In the genomic region with DNA sequence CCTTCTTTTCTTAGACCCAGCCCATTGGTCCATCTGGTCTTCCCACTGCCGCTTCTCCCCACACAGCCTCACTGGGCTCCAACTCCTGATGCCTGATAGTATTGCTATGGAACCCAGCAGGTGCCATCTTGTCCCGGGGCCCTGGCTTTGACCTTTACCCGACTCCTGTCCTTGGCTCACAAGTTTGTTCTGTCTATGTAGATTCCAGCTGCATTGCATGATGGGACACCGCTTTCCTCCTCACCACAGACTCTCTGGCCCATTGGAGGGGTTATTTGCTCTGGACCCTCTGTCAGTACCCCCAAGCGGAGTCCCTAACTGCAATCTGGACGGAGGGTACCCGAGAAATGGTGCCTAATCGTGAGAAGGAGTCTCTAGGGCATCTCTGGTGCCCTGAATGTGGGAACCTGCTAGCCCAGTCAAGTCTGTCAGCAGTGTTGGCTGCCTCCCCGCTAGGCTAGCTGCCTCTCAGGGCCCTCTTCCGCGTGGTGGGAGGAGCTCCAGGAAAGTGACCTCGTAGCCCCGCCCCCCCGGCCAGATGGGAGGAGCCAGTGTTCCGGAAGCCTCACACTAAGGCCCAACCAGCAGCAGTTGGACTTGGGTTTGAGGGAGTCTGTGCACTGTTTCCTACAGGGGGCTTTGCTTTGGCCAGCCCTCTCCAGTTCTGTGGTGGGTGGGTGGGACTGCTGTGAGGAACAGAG, we compare ENCODE assay signal across 10 mouse cellular contexts. TPM values are rescaled to one million over a fixed set of nuclear protein-coding genes. Genes with fewer than 3 reads are reported as not detected.
DNase-seq lines count a peak whose midpoint lies in the region; ATAC-seq and TF ChIP-seq lines count a peak whose summit lies in the region.
"Had no signal": no experiment of that assay in that cellular context is flagged by ENCODE, and none has a peak within 500 bp of the region (broad histone marks: within the 10 kb centered on the region; RNA-seq: fewer than 3 reads in every experiment).

No protein-coding gene starts in this region.

- intact Hi-C loops in left cerebral cortex, postnatal 14 days (cut with DNase I): loop anchor here (2.0 kb wide), 1 partner anchor 94 kb away; no protein-coding TSS in a partner anchor

- peaks cover 56% of the 10 kb centered on the region for H3K27me3 ChIP-seq in lung, embryonic 14.5 days (ENCODE audit: insufficient read depth, low read length)
- no peaks in the 10 kb centered on the region for H3K27me3 ChIP-seq in forebrain, embryonic 16.5 days (replicated peaks; ENCODE audit: control insufficient read depth, insufficient read depth, low read length)
- peaks cover 31% of the 10 kb centered on the region for H3K27me3 ChIP-seq in midbrain, embryonic 11.5 days (ENCODE audit: control insufficient read depth, insufficient read depth, low read length)
- H3K27me3 ChIP-seq in kidney, embryonic 15.5 days: peaks cover 84% of the 10 kb centered on the region

- WGBS in lung, embryonic 14.5 days: 35% methylated on average over 15 of the region's 15 CpGs
- WGBS in forebrain, embryonic 16.5 days: 36% methylated on average over 15 of the region's 15 CpGs
- WGBS in midbrain, embryonic 11.5 days: 38% methylated on average over 15 of the region's 15 CpGs
- WGBS in kidney, embryonic 15.5 days: 38% methylated on average over 15 of the region's 15 CpGs

- no peak overlapping the region for H3K4me2 ChIP-seq in lung, embryonic 14.5 days
- H3K4me2 ChIP-seq in forebrain, embryonic 16.5 days (ENCODE audit: low read length): peak overlapping the region; percentile 81
- no peak overlapping the region for H3K4me2 ChIP-seq in midbrain, embryonic 11.5 days
- H3K4me2 ChIP-seq in kidney, embryonic 15.5 days: no peak overlapping the region

- H3K9ac ChIP-seq in lung, embryonic 14.5 days: no peak overlapping the region
- H3K9ac ChIP-seq in forebrain, embryonic 16.5 days (replicated peaks; ENCODE audit: low read depth, low read length): no peak overlapping the region
- no peak overlapping the region for H3K9ac ChIP-seq in midbrain, embryonic 11.5 days (ENCODE audit: low read length)
- no peak overlapping the region for H3K9ac ChIP-seq in kidney, embryonic 15.5 days

- no peak overlapping the region for H3K4me3 ChIP-seq in lung, embryonic 14.5 days (ENCODE audit: low read depth, low read length)
- no peak overlapping the region for H3K4me3 ChIP-seq in forebrain, embryonic 16.5 days (replicated peaks; ENCODE audit: low read length)
- H3K4me3 ChIP-seq in midbrain, embryonic 11.5 days (ENCODE audit: low read depth, low read length): no peak overlapping the region
- H3K4me3 ChIP-seq in kidney, embryonic 15.5 days (replicated peaks): no peak overlapping the region

- H3K36me3 ChIP-seq in lung, embryonic 14.5 days (ENCODE audit: insufficient read depth): peaks cover 2% of the 10 kb centered on the region; the same call in 1 of the 2 replicates
- H3K36me3 ChIP-seq in forebrain, embryonic 16.5 days (ENCODE audit: control insufficient read depth, insufficient read depth): no peaks in the 10 kb centered on the region
- H3K36me3 ChIP-seq in midbrain, embryonic 11.5 days (ENCODE audit: control insufficient read depth, insufficient read depth, low read length): no peaks in the 10 kb centered on the region
- H3K36me3 ChIP-seq in kidney, embryonic 15.5 days: 0 out of 2 replicates have a peak, but pooled peaks cover under 1% of the 10 kb centered on the region

- DNase-seq in lung, embryonic 14.5 days: peak; percentile 41
- DNase-seq in lung, postnatal 36 days: no peak
- DNase-seq in midbrain, embryonic 11.5 days (ENCODE audit: low spot score, missing footprints): peak; percentile 89
- DNase-seq in thymus, postnatal 36 days: peak; percentile 17 to 29
- DNase-seq in left cerebral cortex, postnatal 14 days (ENCODE audit: low spot score in 2 of 2): no peak
- DNase-seq in ovary, postnatal 36 days (ENCODE audit: low spot score): no peak

- TF ChIP-seq CTCF in lung, embryonic 14.5 days (IDR thresholded peaks at IDR 0.05; ENCODE audit: low read depth): no peak

- ATAC-seq in lung, embryonic 14.5 days (ENCODE audit: insufficient read depth): no peak; the same call in 1 of the 2 replicates
- no peak for ATAC-seq in forebrain, embryonic 16.5 days
- ATAC-seq in midbrain, embryonic 11.5 days (ENCODE audit: low FRiP score): no peak
- no peak for ATAC-seq in kidney, embryonic 15.5 days (replicated peaks; ENCODE audit: low FRiP score)

- no peaks in the 10 kb centered on the region for H3K4me1 ChIP-seq in lung, embryonic 14.5 days (ENCODE audit: insufficient read depth)
- peaks cover 20% of the 10 kb centered on the region for H3K4me1 ChIP-seq in forebrain, embryonic 16.5 days (replicated peaks; ENCODE audit: control insufficient read depth, insufficient read depth, low read length)
- peaks cover 14% of the 10 kb centered on the region for H3K4me1 ChIP-seq in midbrain, embryonic 11.5 days (ENCODE audit: control insufficient read depth, insufficient read depth, low read length)
- peaks cover 34% of the 10 kb centered on the region for H3K4me1 ChIP-seq in kidney, embryonic 15.5 days

- no peak overlapping the region for H3K27ac ChIP-seq in lung, embryonic 14.5 days (ENCODE audit: low read depth)
- H3K27ac ChIP-seq in forebrain, embryonic 16.5 days (ENCODE audit: low read length): no peak overlapping the region
- no peak overlapping the region for H3K27ac ChIP-seq in midbrain, embryonic 11.5 days (ENCODE audit: low read depth, low read length)
- H3K27ac ChIP-seq in kidney, embryonic 15.5 days: no peak overlapping the region

- H3K9me3 ChIP-seq in lung, embryonic 14.5 days (ENCODE audit: low read depth, low read length): no peaks in the 10 kb centered on the region
- H3K9me3 ChIP-seq in forebrain, embryonic 16.5 days (ENCODE audit: control insufficient read depth, low read length): no peaks in the 10 kb centered on the region
- H3K9me3 ChIP-seq in midbrain, embryonic 11.5 days (ENCODE audit: control insufficient read depth, low read length): no peaks in the 10 kb centered on the region
- H3K9me3 ChIP-seq in kidney, embryonic 15.5 days (replicated peaks): no peaks in the 10 kb centered on the region

RNA-seq across cellular contexts. Expression of a gene that starts 2.3 kb away (rescaled TPM):
- 0.03 and 0.07 TPM in 2 replicates for polyA plus RNA-seq in lung, embryonic 14.5 days (2014; fragmentation: Nextera tagmentation; extraction: Ambion mirVana)
- 26.4 and 33.5 TPM in 2 replicates for polyA plus RNA-seq in forebrain, embryonic 16.5 days (2015; fragmentation: Nextera tagmentation; extraction: Ambion mirVana)
- polyA plus RNA-seq in midbrain, embryonic 11.5 days (2014; fragmentation: Nextera tagmentation; extraction: Ambion mirVana): 0.56 and 0.66 TPM in 2 replicates
- total RNA-seq in left cerebral cortex, postnatal 14 days (2021): 100 to 1,000 TPM; 160 to 177 TPM
- polyA plus RNA-seq in kidney, embryonic 15.5 days (2015; fragmentation: Nextera tagmentation; extraction: Ambion mirVana): 0.13 and 0.32 TPM in 2 replicates

RNA-seq across cellular contexts. Expression of a gene that starts 15.2 kb away (rescaled TPM):
- polyA plus RNA-seq in lung, embryonic 14.5 days (2014; fragmentation: Nextera tagmentation; extraction: Ambion mirVana): 428 and 464 TPM in 2 replicates
- polyA plus RNA-seq in forebrain, embryonic 16.5 days (2015; fragmentation: Nextera tagmentation; extraction: Ambion mirVana): 173 and 196 TPM in 2 replicates
- polyA plus RNA-seq in midbrain, embryonic 11.5 days (2014; fragmentation: Nextera tagmentation; extraction: Ambion mirVana): 357 and 368 TPM in 2 replicates
- total RNA-seq in left cerebral cortex, postnatal 14 days (2021): 100 to 1,000 TPM; 182 to 187 TPM
- polyA plus RNA-seq in kidney, embryonic 15.5 days (2015; fragmentation: Nextera tagmentation; extraction: Ambion mirVana): 387 and 455 TPM in 2 replicates

RNA-seq across cellular contexts. Expression of a gene that starts 21.9 kb away (rescaled TPM):
- polyA plus RNA-seq in lung, embryonic 14.5 days (2014; fragmentation: Nextera tagmentation; extraction: Ambion mirVana): 0.36 and 0.65 TPM in 2 replicates
- 2.4 and 4.0 TPM in 2 replicates for polyA plus RNA-seq in forebrain, embryonic 16.5 days (2015; fragmentation: Nextera tagmentation; extraction: Ambion mirVana)
- 1.1 and 1.7 TPM in 2 replicates for polyA plus RNA-seq in midbrain, embryonic 11.5 days (2014; fragmentation: Nextera tagmentation; extraction: Ambion mirVana)
- 1 to 10 TPM; 5.3 to 7.4 TPM for total RNA-seq in left cerebral cortex, postnatal 14 days (2021)
- polyA plus RNA-seq in kidney, embryonic 15.5 days (2015; fragmentation: Nextera tagmentation; extraction: Ambion mirVana): 1.5 and 2.1 TPM in 2 replicates
- total RNA-seq: neutrophil, adult 5-6 weeks had no signal

RNA-seq across cellular contexts. Expression of a gene that starts 43.7 kb away (rescaled TPM):
- polyA plus RNA-seq in lung, embryonic 14.5 days (2014; fragmentation: Nextera tagmentation; extraction: Ambion mirVana): 31.2 and 31.8 TPM in 2 replicates
- 20.7 and 21.3 TPM in 2 replicates for polyA plus RNA-seq in forebrain, embryonic 16.5 days (2015; fragmentation: Nextera tagmentation; extraction: Ambion mirVana)
- 18.1 and 19.8 TPM in 2 replicates for polyA plus RNA-seq in midbrain, embryonic 11.5 days (2014; fragmentation: Nextera tagmentation; extraction: Ambion mirVana)
- 10 to 100 TPM; 43.1 to 45.0 TPM for total RNA-seq in left cerebral cortex, postnatal 14 days (2021)
- polyA plus RNA-seq in kidney, embryonic 15.5 days (2015; fragmentation: Nextera tagmentation; extraction: Ambion mirVana): 22.3 and 28.7 TPM in 2 replicates

RNA-seq across cellular contexts. Expression of a gene that starts 49.3 kb away (rescaled TPM):
- not detected in 2 replicates for polyA plus RNA-seq in lung, embryonic 14.5 days (2014; fragmentation: Nextera tagmentation; extraction: Ambion mirVana)
- not detected in 2 replicates for polyA plus RNA-seq in forebrain, embryonic 16.5 days (2015; fragmentation: Nextera tagmentation; extraction: Ambion mirVana)
- polyA plus RNA-seq in midbrain, embryonic 11.5 days (2014; fragmentation: Nextera tagmentation; extraction: Ambion mirVana): 8.6 and 12.6 TPM in 2 replicates
- under 1 TPM; 0.20 to 0.42 TPM for total RNA-seq in left cerebral cortex, postnatal 14 days (2021)
- polyA plus RNA-seq in kidney, embryonic 15.5 days (2015; fragmentation: Nextera tagmentation; extraction: Ambion mirVana): not detected in 2 replicates
- total RNA-seq: neutrophil, adult 5-6 weeks had no signal
- polyA plus RNA-seq: heart, embryonic 16.5 days had no signal

Comparison
In these comparisons a context has a peak if more than half of its experiments do, and no peak if none do; other contexts are left out.
1. DNase-seq: peak in lung, embryonic 14.5 days (single experiment), midbrain, embryonic 11.5 days (single experiment) and thymus, postnatal 36 days (2 of 2); none in lung, postnatal 36 days (single experiment), left cerebral cortex, postnatal 14 days (0 of 2) and ovary, postnatal 36 days (single experiment).
2. RNA of a gene that starts 2.3 kb away (polyA plus RNA-seq): 26.4 to 33.5 TPM in forebrain, embryonic 16.5 days; 0.56 to 0.66 TPM in midbrain, embryonic 11.5 days, 0.13 to 0.32 TPM in kidney, embryonic 15.5 days and 0.03 to 0.07 TPM in lung, embryonic 14.5 days; every median in the first group is over 10 times any median in the second.